Mouse (Mus musculus) heart, adult 10 weeks (tissue): ENCODE data around the gene Gm3182. TPM values are rescaled to one million over a fixed set of nuclear protein-coding genes. Genes with fewer than 3 reads are reported as not detected.

Source experiments
- polyA plus RNA-seq: library from polyadenylated mRNA; stranded (reverse); fragments of 350-450 nt; fragmentation: Illumina TruSeq; extraction: RNeasy Lipid Tissue Mini Kit (QIAGEN cat#74804); gene quantifications from one replicate; pipeline ENCODE4 v1.2.3, GENCODE M21; 2014; ENCODE audit warnings: low read depth, low replicate concordance

Gm3182 gene
- not detected for polyA plus RNA-seq

DNA sequence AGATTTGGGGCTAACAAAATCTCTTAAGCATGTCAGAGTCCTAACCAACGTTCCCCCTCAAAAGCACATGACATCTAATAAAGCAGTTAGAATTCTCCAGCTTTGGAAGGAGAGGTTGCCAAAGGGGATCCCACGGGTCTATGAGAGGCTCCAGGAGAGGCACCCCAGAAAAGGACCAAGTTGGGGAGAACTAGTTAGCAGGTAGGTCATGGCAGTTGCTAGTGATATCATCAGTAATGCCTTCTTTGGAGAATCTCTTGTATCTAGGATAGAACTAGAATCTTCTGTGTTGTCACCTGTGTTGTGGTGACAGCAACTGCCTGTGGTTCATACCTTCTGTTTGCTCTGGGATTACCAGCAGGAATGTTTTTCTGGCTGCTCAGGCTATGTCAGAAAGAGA is at the start of gene Gm3182:
Gene Gm3182, plus strand, starts transcription at position 301 of the 400 bp plus-strand sequence.

Other genes starting within 250 kb of the Gm3182 start
- not detected for gene Gm3138, start 232.1 kb upstream of the Gm3182 start, polyA plus RNA-seq
- not detected for gene Gm3149, start 164.5 kb upstream of the Gm3182 start, polyA plus RNA-seq
- not detected for gene 2610042L04Rik, start 147.0 kb upstream of the Gm3182 start, polyA plus RNA-seq
- not detected for gene Gm3159, start 84.2 kb upstream of the Gm3182 start, polyA plus RNA-seq
- not detected for gene Gm3164, start 66.3 kb upstream of the Gm3182 start, polyA plus RNA-seq
- gene Gm3173, start 50.8 kb upstream of the Gm3182 start, polyA plus RNA-seq: not detected
- gene Gm3047, start 73.7 kb downstream of the Gm3182 start, polyA plus RNA-seq: not detected
- not detected for gene Gm8159, start 150.6 kb downstream of the Gm3182 start, polyA plus RNA-seq
- not detected for gene Gm3239, start 182.4 kb downstream of the Gm3182 start, polyA plus RNA-seq
- gene Gm7876, start 227.5 kb downstream of the Gm3182 start, polyA plus RNA-seq: not detected
- gene Gm3252, start 245.0 kb downstream of the Gm3182 start, polyA plus RNA-seq: not detected